Comparison of ENCODE assay signal across 22 mouse cellular contexts in the genomic region with DNA sequence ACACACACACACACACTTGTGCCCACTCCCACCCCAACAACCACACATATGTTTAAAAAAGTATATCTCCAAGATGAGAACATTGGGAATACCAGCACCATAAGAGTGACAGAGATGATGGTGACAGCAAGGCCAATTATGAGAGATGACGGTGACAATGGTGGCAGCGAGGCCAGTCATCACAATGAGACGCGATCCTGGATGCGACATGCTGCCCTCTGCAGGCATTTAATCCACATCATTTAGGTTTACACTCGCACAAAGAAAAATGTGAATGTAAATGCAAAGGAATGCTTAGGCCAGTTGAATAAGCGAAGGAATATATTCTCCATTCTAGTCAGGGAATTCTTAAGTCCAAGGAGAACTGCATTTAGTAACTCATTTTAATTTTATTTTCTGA.
A peak's percentile ranks its signal among the peaks of the same experiment; 100 is the strongest.
DNase-seq lines count a peak whose midpoint lies in the region; ATAC-seq and TF ChIP-seq lines count a peak whose summit lies in the region.
"Had no signal": no experiment of that assay in that cellular context is flagged by ENCODE, and none has a peak within 500 bp of the region (broad histone marks: within the 10 kb centered on the region; RNA-seq: fewer than 3 reads in every experiment).

No protein-coding gene starts in this region.

- H3K4me2 ChIP-seq in intestine, postnatal 0 days (replicated peaks; ENCODE audit: low read depth) = no peak overlapping the region
- no peak overlapping the region for H3K4me2 ChIP-seq in intestine, embryonic 15.5 days (replicated peaks)
- H3K4me2 ChIP-seq in lung, embryonic 14.5 days = no peak overlapping the region
- H3K4me2 ChIP-seq: hindbrain, embryonic 12.5 days; limb, embryonic 13.5 days; midbrain, embryonic 12.5 days had no signal

- H3K27ac ChIP-seq in intestine, postnatal 0 days (ENCODE audit: low read depth, low read length) = no peak overlapping the region
- no peak overlapping the region for H3K27ac ChIP-seq in intestine, embryonic 15.5 days
- H3K27ac ChIP-seq in lung, embryonic 14.5 days (ENCODE audit: low read depth) = no peak overlapping the region
- H3K27ac ChIP-seq: embryonic facial prominence, embryonic 10.5 days; forebrain, embryonic 10.5 days; hindbrain, embryonic 12.5 days; limb, embryonic 13.5 days; midbrain, embryonic 12.5 days had no signal

- no peak overlapping the region for H3K9ac ChIP-seq in intestine, postnatal 0 days (ENCODE audit: low read depth, low read length)
- H3K9ac ChIP-seq in intestine, embryonic 15.5 days = no peak overlapping the region
- H3K9ac ChIP-seq in lung, embryonic 14.5 days = no peak overlapping the region
- H3K9ac ChIP-seq: hindbrain, embryonic 12.5 days; limb, embryonic 13.5 days; midbrain, embryonic 12.5 days had no signal

- peak; percentile 35 for TF ChIP-seq CTCF in intestine, postnatal 0 days (IDR thresholded peaks at IDR 0.05; ENCODE audit: low read depth)
- TF ChIP-seq CTCF in lung, embryonic 14.5 days (IDR thresholded peaks at IDR 0.05; ENCODE audit: low read depth) = peak; percentile 33; the same call in 1 of the 2 replicates

- H3K36me3 ChIP-seq in intestine, postnatal 0 days (ENCODE audit: control insufficient read depth, insufficient read depth) = no peaks in the 10 kb centered on the region
- no peaks in the 10 kb centered on the region for H3K36me3 ChIP-seq in intestine, embryonic 15.5 days
- H3K36me3 ChIP-seq in lung, embryonic 14.5 days (ENCODE audit: insufficient read depth) = no peaks in the 10 kb centered on the region
- H3K36me3 ChIP-seq: embryonic facial prominence, embryonic 10.5 days; forebrain, embryonic 10.5 days; hindbrain, embryonic 12.5 days; limb, embryonic 13.5 days; midbrain, embryonic 12.5 days had no signal

- peak; percentile 21 for DNase-seq in embryo, embryonic 10.5 days (ENCODE audit: low spot score)
- DNase-seq in embryo, embryonic 9.5 days (ENCODE audit: extremely low spot score) = no peak
- no peak for DNase-seq in lung, embryonic 14.5 days
- no peak for DNase-seq in lung, postnatal 25 days (ENCODE audit: low spot score)
- no peak for DNase-seq in left cerebral cortex, adult 11 months (ENCODE audit: low spot score)
- DNase-seq: adrenal gland, postnatal 25 days; cerebellum, adult 9-10 months; gastrocnemius, postnatal 25 days; kidney, adult 2 months; kidney, postnatal 25 days; lung, adult 18-20 months; lung, postnatal 14 days; right cerebral cortex, postnatal 25 days; spleen, adult 18-20 months; thymus, postnatal 14 days had no signal

- no peak for ATAC-seq in intestine, postnatal 0 days
- no peak for ATAC-seq in intestine, embryonic 15.5 days
- ATAC-seq in lung, embryonic 14.5 days (ENCODE audit: insufficient read depth) = no peak

- WGBS in intestine, postnatal 0 days = 72% methylated on average over 7 of the region's 7 CpGs
- 68% methylated on average over 7 of the region's 7 CpGs for WGBS in intestine, embryonic 15.5 days
- WGBS in lung, embryonic 14.5 days = 57% methylated on average over 7 of the region's 7 CpGs

- H3K4me1 ChIP-seq in intestine, postnatal 0 days (replicated peaks; ENCODE audit: control insufficient read depth, insufficient read depth, low read length) = no peaks in the 10 kb centered on the region
- H3K4me1 ChIP-seq in intestine, embryonic 15.5 days (replicated peaks) = no peaks in the 10 kb centered on the region
- no peaks in the 10 kb centered on the region for H3K4me1 ChIP-seq in lung, embryonic 14.5 days (ENCODE audit: insufficient read depth)
- H3K4me1 ChIP-seq: embryonic facial prominence, embryonic 10.5 days; forebrain, embryonic 10.5 days; hindbrain, embryonic 12.5 days; limb, embryonic 13.5 days; midbrain, embryonic 12.5 days had no signal

- H3K27me3 ChIP-seq in intestine, postnatal 0 days (replicated peaks; ENCODE audit: control insufficient read depth, insufficient read depth, low read length) = no peaks in the 10 kb centered on the region
- no peaks in the 10 kb centered on the region for H3K27me3 ChIP-seq in intestine, embryonic 15.5 days (replicated peaks)
- no peaks in the 10 kb centered on the region for H3K27me3 ChIP-seq in lung, embryonic 14.5 days (ENCODE audit: insufficient read depth, low read length)
- H3K27me3 ChIP-seq: hindbrain, embryonic 12.5 days; limb, embryonic 13.5 days; midbrain, embryonic 12.5 days had no signal

- H3K4me3 ChIP-seq in intestine, postnatal 0 days (ENCODE audit: low read depth, low read length) = no peak overlapping the region
- H3K4me3 ChIP-seq in intestine, embryonic 15.5 days (replicated peaks) = no peak overlapping the region
- H3K4me3 ChIP-seq in lung, embryonic 14.5 days (ENCODE audit: low read depth, low read length) = no peak overlapping the region
- H3K4me3 ChIP-seq: embryonic facial prominence, embryonic 10.5 days; forebrain, embryonic 10.5 days; hindbrain, embryonic 12.5 days; limb, embryonic 13.5 days; midbrain, embryonic 12.5 days had no signal

- H3K9me3 ChIP-seq in intestine, postnatal 0 days (ENCODE audit: control insufficient read depth) = no peaks in the 10 kb centered on the region
- no peaks in the 10 kb centered on the region for H3K9me3 ChIP-seq in intestine, embryonic 15.5 days
- H3K9me3 ChIP-seq in lung, embryonic 14.5 days (ENCODE audit: low read depth, low read length) = no peaks in the 10 kb centered on the region
- H3K9me3 ChIP-seq: embryonic facial prominence, embryonic 10.5 days; forebrain, embryonic 10.5 days; hindbrain, embryonic 12.5 days; limb, embryonic 13.5 days; midbrain, embryonic 12.5 days had no signal
